Mouse (Mus musculus): ENCODE measurements around the gene Crlf1.
A peak's percentile ranks its signal among the peaks of the same experiment; 100 is the strongest.

- TF ChIP-seq CTCF (IDR thresholded peaks at IDR 0.05), result peak; percentile 67
- TF ChIP-seq EP300 (IDR thresholded peaks at IDR 0.05), result peak; percentile 81
Observed at GRCm38 (mm10) chr8:70544200-70544687, 51.3 kb downstream of the Crlf1 start.

All from lung, postnatal 0 days (tissue).